In the genomic region with DNA sequence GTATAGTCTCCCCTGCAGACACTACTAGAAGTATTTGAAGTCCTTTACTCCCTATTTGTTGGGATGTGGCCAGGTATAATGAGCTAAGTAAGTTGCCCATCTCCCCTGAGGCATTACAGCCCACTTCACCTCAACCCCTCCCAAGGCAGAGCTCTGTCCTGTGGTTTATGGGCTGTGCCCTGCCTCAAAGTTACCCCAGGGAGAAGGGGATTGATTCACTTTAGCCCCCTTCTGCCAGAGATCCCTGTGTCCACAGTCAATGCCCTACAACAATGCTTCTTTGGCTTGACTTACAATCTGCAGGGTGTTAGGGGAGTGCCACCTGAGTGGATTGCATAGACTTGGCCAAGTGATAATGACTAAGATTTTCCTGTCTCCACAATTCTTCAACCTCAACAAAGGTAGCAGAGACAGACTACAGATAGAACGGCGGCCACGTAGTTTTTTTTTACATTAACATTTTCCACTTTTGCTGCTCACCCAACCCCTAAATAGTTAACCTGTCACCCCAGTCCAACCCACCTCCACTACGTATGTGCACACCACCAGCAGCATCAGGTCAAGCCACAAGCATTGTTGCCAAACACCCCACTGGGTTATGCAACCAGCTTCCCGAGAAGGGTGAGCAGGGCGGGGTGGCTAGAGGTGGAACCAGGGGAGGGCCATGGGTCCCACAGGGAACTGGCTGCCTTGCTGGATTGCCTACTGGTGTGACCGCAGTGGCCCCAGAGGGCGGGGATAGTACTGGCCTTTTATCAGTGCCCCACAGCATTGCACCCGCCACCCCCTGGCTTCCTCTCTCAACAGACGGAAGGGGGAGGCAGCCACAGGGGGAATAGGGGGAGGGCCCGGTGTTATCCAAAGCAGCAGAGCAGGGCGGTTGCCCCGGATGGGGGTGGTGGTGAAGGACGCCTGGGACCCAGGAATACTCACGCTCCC, we compare ENCODE assay signal across 8 mouse cellular contexts. TPM values are rescaled to one million over a fixed set of nuclear protein-coding genes. Genes with fewer than 3 reads are reported as not detected.
DNase-seq lines count a peak whose midpoint lies in the region; ATAC-seq and TF ChIP-seq lines count a peak whose summit lies in the region.

A gene (minus strand): TSS at position 614 of the 939 bp plus-strand sequence.

- 0 out of 2 replicates have a peak within 1 kb of the TSS, but pooled peaks have one; percentile 8 for H3K4me2 ChIP-seq in forebrain, embryonic 11.5 days (ENCODE audit: low read depth, low read length, severe bottlenecking)
- H3K4me2 ChIP-seq in forebrain, embryonic 16.5 days (ENCODE audit: low read length), result no peak within 1 kb of the TSS
- H3K4me2 ChIP-seq in heart, embryonic 12.5 days, result peak within 1 kb of the TSS; percentile 66
- H3K4me2 ChIP-seq in kidney, embryonic 15.5 days, result peak within 1 kb of the TSS; percentile 52

- no peak for TF ChIP-seq POLR2A in spleen, adult 2 months (IDR thresholded peaks at IDR 0.05; ENCODE audit: low read depth, low read length)

- peak; percentile 67; the same call in 1 of the 2 replicates for ATAC-seq in forebrain, embryonic 11.5 days (replicated peaks; ENCODE audit: low FRiP score)
- no peak for ATAC-seq in forebrain, embryonic 16.5 days
- ATAC-seq in common myeloid progenitor, adult 5-6 weeks (replicated peaks; ENCODE audit: low read depth, poor library complexity, severe bottlenecking), result peak; percentile 83
- ATAC-seq in heart, embryonic 12.5 days (ENCODE audit: insufficient number of reproducible peaks, low FRiP score), result peak; percentile 95
- peak; percentile 86 for ATAC-seq in kidney, embryonic 15.5 days (replicated peaks; ENCODE audit: low FRiP score)

- H3K9me3 ChIP-seq in forebrain, embryonic 11.5 days (ENCODE audit: control insufficient read depth, low read length), result no peaks in the 10 kb centered on the region
- no peaks in the 10 kb centered on the region for H3K9me3 ChIP-seq in forebrain, embryonic 16.5 days (ENCODE audit: control insufficient read depth, low read length)
- H3K9me3 ChIP-seq in heart, embryonic 12.5 days (replicated peaks), result no peaks in the 10 kb centered on the region
- H3K9me3 ChIP-seq in kidney, embryonic 15.5 days (replicated peaks), result no peaks in the 10 kb centered on the region

- H3K4me3 ChIP-seq in forebrain, embryonic 11.5 days (ENCODE audit: low read depth, low read length), result no peak within 1 kb of the TSS
- H3K4me3 ChIP-seq in forebrain, embryonic 16.5 days (replicated peaks; ENCODE audit: low read length), result no peak within 1 kb of the TSS
- H3K4me3 ChIP-seq in heart, embryonic 12.5 days, result peak within 1 kb of the TSS; percentile 29
- peak within 1 kb of the TSS; percentile 15 for H3K4me3 ChIP-seq in kidney, embryonic 15.5 days (replicated peaks)
- H3K4me3 ChIP-seq in spleen, adult 2 months (ENCODE audit: extremely low read depth, insufficient read depth, insufficient read length), result peak within 1 kb of the TSS; percentile 20; the same call in 1 of the 2 replicates

- DNase-seq in forebrain, embryonic 11.5 days (ENCODE audit: low spot score), result peak; percentile 72
- DNase-seq in lung, postnatal 36 days, result peak; percentile 96
- DNase-seq in spleen, adult 2 months (ENCODE audit: low read depth in 1 of 2, low spot score in 2 of 2), result peak; percentile 32 to 36
- DNase-seq in right cerebral cortex, postnatal 4 days, result no peak

- WGBS in forebrain, embryonic 11.5 days, result 14% methylated on average over 15 of the region's 15 CpGs
- 15% methylated on average over 15 of the region's 15 CpGs for WGBS in forebrain, embryonic 16.5 days
- 4% methylated on average over 15 of the region's 15 CpGs for WGBS in heart, embryonic 12.5 days
- WGBS in kidney, embryonic 15.5 days, result 14% methylated on average over 15 of the region's 15 CpGs
- 5% methylated on average over 15 of the region's 15 CpGs for WGBS in spleen, adult 2 months

- TF ChIP-seq CTCF in spleen, adult 2 months (IDR thresholded peaks at IDR 0.05; ENCODE audit: extremely low read depth, insufficient read depth, insufficient read length, insufficient replicate concordance), result no peak

- H3K9ac ChIP-seq in forebrain, embryonic 11.5 days (ENCODE audit: low read length), result no peak within 1 kb of the TSS
- no peak within 1 kb of the TSS for H3K9ac ChIP-seq in forebrain, embryonic 16.5 days (replicated peaks; ENCODE audit: low read depth, low read length)
- H3K9ac ChIP-seq in heart, embryonic 12.5 days, result 0 out of 2 replicates have a peak within 1 kb of the TSS, but pooled peaks have one; percentile 32
- H3K9ac ChIP-seq in kidney, embryonic 15.5 days, result no peak within 1 kb of the TSS

- peaks cover 7% of the 10 kb centered on the region; the same call in 1 of the 2 replicates for H3K4me1 ChIP-seq in forebrain, embryonic 11.5 days (replicated peaks; ENCODE audit: control insufficient read depth, insufficient read depth, low read length)
- peaks cover 6% of the 10 kb centered on the region; the same call in 1 of the 2 replicates for H3K4me1 ChIP-seq in forebrain, embryonic 16.5 days (replicated peaks; ENCODE audit: control insufficient read depth, insufficient read depth, low read length)
- H3K4me1 ChIP-seq in heart, embryonic 12.5 days (replicated peaks), result peaks cover 33% of the 10 kb centered on the region
- peaks cover 33% of the 10 kb centered on the region for H3K4me1 ChIP-seq in kidney, embryonic 15.5 days
- peaks cover 6% of the 10 kb centered on the region for H3K4me1 ChIP-seq in spleen, adult 2 months (ENCODE audit: control insufficient read depth, insufficient read depth, insufficient read length)

- H3K27ac ChIP-seq in forebrain, embryonic 11.5 days (ENCODE audit: low read depth, low read length), result no peak within 1 kb of the TSS
- H3K27ac ChIP-seq in forebrain, embryonic 16.5 days (ENCODE audit: low read length), result no peak within 1 kb of the TSS
- H3K27ac ChIP-seq in heart, embryonic 12.5 days (ENCODE audit: poor library complexity, severe bottlenecking), result peak within 1 kb of the TSS; percentile 72
- no peak within 1 kb of the TSS for H3K27ac ChIP-seq in kidney, embryonic 15.5 days
- peak within 1 kb of the TSS; percentile 39; the same call in 1 of the 2 replicates for H3K27ac ChIP-seq in spleen, adult 2 months (ENCODE audit: insufficient read depth, low read length)

- no peaks in the 10 kb centered on the region for H3K36me3 ChIP-seq in forebrain, embryonic 11.5 days (ENCODE audit: control insufficient read depth, insufficient read depth, low read length)
- H3K36me3 ChIP-seq in forebrain, embryonic 16.5 days (ENCODE audit: control insufficient read depth, insufficient read depth), result no peaks in the 10 kb centered on the region
- H3K36me3 ChIP-seq in heart, embryonic 12.5 days, result no peaks in the 10 kb centered on the region
- no peaks in the 10 kb centered on the region for H3K36me3 ChIP-seq in kidney, embryonic 15.5 days
- H3K36me3 ChIP-seq in spleen, adult 2 months (ENCODE audit: control insufficient read depth, insufficient read depth, low read length), result no peaks in the 10 kb centered on the region

- H3K27me3 ChIP-seq in forebrain, embryonic 11.5 days (ENCODE audit: control insufficient read depth, insufficient read depth, low read length), result peaks cover 2% of the 10 kb centered on the region; the same call in 1 of the 2 replicates
- H3K27me3 ChIP-seq in forebrain, embryonic 16.5 days (replicated peaks; ENCODE audit: control insufficient read depth, insufficient read depth, low read length), result peaks cover 4% of the 10 kb centered on the region; the same call in 1 of the 2 replicates
- no peaks in the 10 kb centered on the region for H3K27me3 ChIP-seq in heart, embryonic 12.5 days (replicated peaks)
- no peaks in the 10 kb centered on the region for H3K27me3 ChIP-seq in kidney, embryonic 15.5 days
- H3K27me3 ChIP-seq in spleen, adult 2 months (ENCODE audit: control insufficient read depth, insufficient read depth, low read length), result no peaks in the 10 kb centered on the region

RNA-seq across cellular contexts. Expression of the gene that starts here (rescaled TPM):
- 6.6 and 7.6 TPM in 2 replicates for polyA plus RNA-seq in forebrain, embryonic 11.5 days (2014; fragmentation: Nextera tagmentation; extraction: Ambion mirVana)
- 0.30 and 0.39 TPM in 2 replicates for polyA plus RNA-seq in forebrain, embryonic 16.5 days (2015; fragmentation: Nextera tagmentation; extraction: Ambion mirVana)
- total RNA-seq in common myeloid progenitor, adult 5-6 weeks (2017), result 121 and 135 TPM in 2 replicates
- polyA plus RNA-seq in heart, embryonic 12.5 days (2016; fragmentation: Nextera tagmentation; extraction: Ambion mirVana), result 12.1 and 12.4 TPM in 2 replicates
- 5.1 and 6.2 TPM in 2 replicates for polyA plus RNA-seq in kidney, embryonic 15.5 days (2015; fragmentation: Nextera tagmentation; extraction: Ambion mirVana)
- polyA plus RNA-seq in spleen, adult 2 months (2012; rRNA removed), result 56.5 and 80.1 TPM in 2 replicates

Comparison
In these comparisons a context has a peak if more than half of its experiments do, and no peak if none do; other contexts are left out.
1. H3K27ac ChIP-seq: peak in heart, embryonic 12.5 days (single experiment) and spleen, adult 2 months (single experiment); none in forebrain, embryonic 11.5 days (single experiment), forebrain, embryonic 16.5 days (single experiment) and kidney, embryonic 15.5 days (single experiment).
2. H3K4me3 ChIP-seq: peak in heart, embryonic 12.5 days (single experiment), kidney, embryonic 15.5 days (single experiment) and spleen, adult 2 months (single experiment); none in forebrain, embryonic 11.5 days (single experiment) and forebrain, embryonic 16.5 days (single experiment).